Mouse (Mus musculus): ENCODE measurements around the gene Foxn3.

Gene Foxn3

GRCm38 (mm10) chr12:99467256-99467883 lies 96.0 kb downstream of the Foxn3 start:
- peak in 1 of 2 experiments; percentile 38 for DNase-seq (ENCODE audit: low spot score in 2 of 2)

- no peak for DNase-seq (ENCODE audit: low spot score in 2 of 2)
Measured at GRCm38 (mm10) chr12:99466426-99466825, 97.0 kb downstream of the Foxn3 start.

- DNase-seq (ENCODE audit: low spot score in 2 of 2): no peak
Measured at GRCm38 (mm10) chr12:99464291-99464690, 99.1 kb downstream of the Foxn3 start.

GRCm38 (mm10) chr12:99462846-99463245 lies 100.5 kb downstream of the Foxn3 start:
- DNase-seq (ENCODE audit: low spot score in 2 of 2): no peak

GRCm38 (mm10) chr12:99462302-99462701 lies 101.1 kb downstream of the Foxn3 start:
- DNase-seq (ENCODE audit: low spot score in 2 of 2): no peak

GRCm38 (mm10) chr12:99457521-99458205 lies 105.7 kb downstream of the Foxn3 start:
- DNase-seq (ENCODE audit: low spot score in 2 of 2): peak in 1 of 2 experiments; percentile 52

GRCm38 (mm10) chr12:99455580-99455979 lies 107.8 kb downstream of the Foxn3 start:
- DNase-seq (ENCODE audit: low spot score in 2 of 2): no peak

GRCm38 (mm10) chr12:99454394-99454793 lies 109.0 kb downstream of the Foxn3 start:
- no peak for DNase-seq (ENCODE audit: low spot score in 2 of 2)

- DNase-seq (ENCODE audit: low spot score in 2 of 2): no peak
Measured at GRCm38 (mm10) chr12:99453797-99454196, 109.6 kb downstream of the Foxn3 start.

GRCm38 (mm10) chr12:99450076-99450475 lies 113.3 kb downstream of the Foxn3 start:
- DNase-seq (ENCODE audit: low spot score in 2 of 2): no peak

GRCm38 (mm10) chr12:99447791-99448190 lies 115.6 kb downstream of the Foxn3 start:
- no peak for DNase-seq (ENCODE audit: low spot score in 2 of 2)

- DNase-seq (ENCODE audit: low spot score in 2 of 2): no peak
Measured at GRCm38 (mm10) chr12:99445018-99445674, 118.2 kb downstream of the Foxn3 start.

- no peak for DNase-seq (ENCODE audit: low spot score in 2 of 2)
Measured at GRCm38 (mm10) chr12:99442819-99443218, 120.6 kb downstream of the Foxn3 start.

GRCm38 (mm10) chr12:99440953-99441352 lies 122.4 kb downstream of the Foxn3 start:
- no peak for DNase-seq (ENCODE audit: low spot score in 2 of 2)

GRCm38 (mm10) chr12:99440022-99440421 lies 123.4 kb downstream of the Foxn3 start:
- DNase-seq (ENCODE audit: low spot score in 2 of 2): no peak

- DNase-seq (ENCODE audit: low spot score in 2 of 2): no peak
Measured at GRCm38 (mm10) chr12:99435189-99435588, 128.2 kb downstream of the Foxn3 start.

GRCm38 (mm10) chr12:99433402-99433801 lies 130.0 kb downstream of the Foxn3 start:
- DNase-seq (ENCODE audit: low spot score in 2 of 2): no peak

GRCm38 (mm10) chr12:99431541-99431940 lies 131.8 kb downstream of the Foxn3 start:
- no peak for DNase-seq (ENCODE audit: low spot score in 2 of 2)

GRCm38 (mm10) chr12:99430992-99431391 lies 132.4 kb downstream of the Foxn3 start:
- DNase-seq (ENCODE audit: low spot score in 2 of 2): no peak

GRCm38 (mm10) chr12:99429101-99429500 lies 134.3 kb downstream of the Foxn3 start:
- no peak for DNase-seq (ENCODE audit: low spot score in 2 of 2)

- no peak for DNase-seq (ENCODE audit: low spot score in 2 of 2)
Measured at GRCm38 (mm10) chr12:99426207-99426916, 137.0 kb downstream of the Foxn3 start.

GRCm38 (mm10) chr12:99419396-99419760 lies 144.0 kb downstream of the Foxn3 start:
- DNase-seq (ENCODE audit: low spot score in 2 of 2): no peak

All from right cerebral cortex, postnatal 10 days (tissue).